Mouse (Mus musculus) cortical plate, adult 2 months (tissue): Measurements from ENCODE around the gene Tnni1.

Experiments used
- CTCF ChIP-seq: fragments of 200-500 bp; IDR thresholded peaks from 2 replicates; pipeline ENCODE4 v1.5.1; 2011; ENCODE audit warnings: mild to moderate bottlenecking, control low read depth, low read length; ENCODE audit not compliant: insufficient read depth; ENCODE audit errors: extremely low read depth
- POLR2A ChIP-seq: fragments of 200-500 bp; IDR thresholded peaks from 2 replicates; pipeline ENCODE4 v1.6.1; 2011; ENCODE audit warnings: mild to moderate bottlenecking, low read length, control low read depth; ENCODE audit not compliant: insufficient read depth; ENCODE audit errors: extremely low read depth

GRCm38 (mm10) chr1:135767324-135767890, 11.8 kb upstream of the Tnni1 start:
- TF ChIP-seq CTCF (no peak), POLR2A (no peak)
